Mouse (Mus musculus) embryonic facial prominence, embryonic 12.5 days (tissue): ENCODE measurements at regions not wholly inside any gene's neighbourhood (a gene's known extent, or its start where the extent isn't known, plus 50 kb on each side); places are given as distances from the start of the nearest gene placed in this dataset. TPM values are rescaled to one million over a fixed set of nuclear protein-coding genes. Genes with fewer than 3 reads are reported as not detected.

Source experiments
- microRNA-seq: library from miRNA; unstranded; fragments of <30 nt; microRNA quantifications from one replicate; pipeline ENCODE4, GENCODE M21; 2017

Small RNAs in the stretch of these regions (microRNA-seq; reads per million reads assigned to microRNA genes)
- gene Gm25978 = not detected
